Mouse (Mus musculus): ENCODE measurements at regions not wholly inside any gene's neighbourhood (a gene's known extent, or its start where the extent isn't known, plus 50 kb on each side); places are given as distances from the start of the nearest gene placed in this dataset.

GRCm38 (mm10) chr1:92712366-92712765 is 63.7 kb upstream of the Otos start:
- TF ChIP-seq CTCF (conservative IDR thresholded peaks at IDR 0.05; ENCODE audit: low read length): no peak
- no peak for TF ChIP-seq NANOG (IDR thresholded peaks at IDR 0.05; ENCODE audit: borderline replicate concordance, low read length)
- no peak for TF ChIP-seq POU5F1 (IDR thresholded peaks at IDR 0.05; ENCODE audit: borderline replicate concordance, low read length)
